Mouse (Mus musculus): Measurements from ENCODE around the gene Pigk.

- TF ChIP-seq GATA1 (IDR thresholded peaks at IDR 0.05; ENCODE audit: low read length) (no peak), TAL1 (IDR thresholded peaks at IDR 0.05; ENCODE audit: low read length) (no peak)
These were observed 8.9 kb downstream of the Pigk start for GRCm38 (mm10) chr3:152722836-152723235.

Measured in erythroblast, embryonic 14.5 days (primary cell).